Comparison of ENCODE assay signal across 8 mouse cellular contexts in genomic region chr16:23519771-23520170, GRCm38 (mm10). TPM values are rescaled to one million over a fixed set of nuclear protein-coding genes. Genes with fewer than 3 reads are reported as not detected.
DNase-seq lines count a peak whose midpoint lies in the region; ATAC-seq and TF ChIP-seq lines count a peak whose summit lies in the region.

No protein-coding gene starts in this region.

- H3K9ac ChIP-seq in heart, embryonic 11.5 days (ENCODE audit: low read depth, low read length), result peak overlapping the region; percentile 69; the same call in 1 of the 2 replicates
- peak overlapping the region; percentile 76 for H3K9ac ChIP-seq in hindbrain, embryonic 11.5 days (ENCODE audit: low read depth, low read length)
- H3K9ac ChIP-seq in liver, postnatal 0 days (replicated peaks), result peak overlapping the region; percentile 73

- no peak for DNase-seq in heart, postnatal 36 days
- DNase-seq in brain, embryonic 14.5 days (ENCODE audit: low read depth), result peak; percentile 73
- no peak for DNase-seq in hindbrain, embryonic 11.5 days (ENCODE audit: low spot score)
- no peak for DNase-seq in liver, postnatal 0 days
- no peak for DNase-seq in urinary bladder, postnatal 25 days (ENCODE audit: low spot score)
- no peak for DNase-seq in urinary bladder, postnatal 14 days (ENCODE audit: low spot score)

- H3K9me3 ChIP-seq in heart, embryonic 11.5 days (replicated peaks; ENCODE audit: control insufficient read depth, low read length), result no peaks in the 10 kb centered on the region
- H3K9me3 ChIP-seq in hindbrain, embryonic 11.5 days (ENCODE audit: control insufficient read depth, low read length), result no peaks in the 10 kb centered on the region
- no peaks in the 10 kb centered on the region for H3K9me3 ChIP-seq in liver, postnatal 0 days (ENCODE audit: low read length)

- intact Hi-C loops in heart, postnatal 36 days (cut with DNase I), result no loop called here

- peak overlapping the region; percentile 65; the same call in 1 of the 2 replicates for H3K27ac ChIP-seq in heart, embryonic 11.5 days (ENCODE audit: low read depth, low read length)
- H3K27ac ChIP-seq in hindbrain, embryonic 11.5 days (ENCODE audit: low read depth, low read length), result peak overlapping the region; percentile 86; the same call in 1 of the 2 replicates
- peak overlapping the region; percentile 83 for H3K27ac ChIP-seq in liver, postnatal 0 days (ENCODE audit: low read depth)

- ATAC-seq in heart, embryonic 11.5 days (replicated peaks; ENCODE audit: insufficient number of reproducible peaks, low FRiP score, low TSS enrichment), result no peak
- ATAC-seq in hindbrain, embryonic 11.5 days (ENCODE audit: low FRiP score), result no peak
- ATAC-seq in liver, postnatal 0 days, result no peak
- ATAC-seq in erythroid progenitor cell, adult 5-6 weeks (replicated peaks; ENCODE audit: low FRiP score, poor library complexity, severe bottlenecking), result no peak

- TF ChIP-seq EP300 in liver, postnatal 0 days (IDR thresholded peaks at IDR 0.05; ENCODE audit: low read depth), result no peak

- TF ChIP-seq POLR2A in brain, embryonic 14.5 days (IDR thresholded peaks at IDR 0.05; ENCODE audit: borderline replicate concordance, extremely low read depth, insufficient read depth, insufficient read length, poor library complexity, severe bottlenecking), result no peak

- no peak for TF ChIP-seq CTCF in brain, embryonic 14.5 days (IDR thresholded peaks at IDR 0.05; ENCODE audit: borderline replicate concordance, extremely low read depth, insufficient read depth, insufficient read length)
- TF ChIP-seq CTCF in liver, postnatal 0 days (IDR thresholded peaks at IDR 0.05; ENCODE audit: low read depth), result no peak

- 5% methylated on average over 1 of the region's 1 CpGs for WGBS in heart, embryonic 11.5 days (ENCODE audit: insufficient replicate concordance)
- WGBS in hindbrain, embryonic 11.5 days, result 3% methylated on average over 1 of the region's 1 CpGs
- WGBS in liver, postnatal 0 days (ENCODE audit: insufficient replicate concordance), result 5% methylated on average over 1 of the region's 1 CpGs

- H3K4me1 ChIP-seq in heart, embryonic 11.5 days (ENCODE audit: control insufficient read depth, insufficient read depth, low read length), result peaks cover 24% of the 10 kb centered on the region
- H3K4me1 ChIP-seq in hindbrain, embryonic 11.5 days (replicated peaks; ENCODE audit: control insufficient read depth, insufficient read depth, low read length), result peaks cover 4% of the 10 kb centered on the region; the same call in 1 of the 2 replicates
- H3K4me1 ChIP-seq in liver, postnatal 0 days (ENCODE audit: insufficient read depth), result peaks cover 14% of the 10 kb centered on the region

- H3K4me2 ChIP-seq in heart, embryonic 11.5 days, result peak overlapping the region; percentile 76
- peak overlapping the region; percentile 78 for H3K4me2 ChIP-seq in hindbrain, embryonic 11.5 days (replicated peaks; ENCODE audit: low read depth, low read length)
- peak overlapping the region; percentile 64 for H3K4me2 ChIP-seq in liver, postnatal 0 days (ENCODE audit: low read depth, low read length)

- H3K27me3 ChIP-seq in heart, embryonic 11.5 days (ENCODE audit: control insufficient read depth, insufficient read depth, low read length), result peaks cover 3% of the 10 kb centered on the region; the same call in 1 of the 2 replicates
- no peaks in the 10 kb centered on the region for H3K27me3 ChIP-seq in hindbrain, embryonic 11.5 days (ENCODE audit: control insufficient read depth, insufficient read depth, low read length)
- H3K27me3 ChIP-seq in liver, postnatal 0 days (ENCODE audit: insufficient read depth, low read length), result no peaks in the 10 kb centered on the region

- H3K36me3 ChIP-seq in heart, embryonic 11.5 days (ENCODE audit: control insufficient read depth, insufficient read depth, low read length), result no peaks in the 10 kb centered on the region
- H3K36me3 ChIP-seq in hindbrain, embryonic 11.5 days (ENCODE audit: control insufficient read depth, insufficient read depth, low read length), result no peaks in the 10 kb centered on the region
- no peaks in the 10 kb centered on the region for H3K36me3 ChIP-seq in liver, postnatal 0 days (replicated peaks; ENCODE audit: insufficient read depth, low read length)

- H3K4me3 ChIP-seq in heart, embryonic 11.5 days (ENCODE audit: low read depth, low read length), result peak overlapping the region; percentile 43
- H3K4me3 ChIP-seq in hindbrain, embryonic 11.5 days (ENCODE audit: low read depth, low read length), result peak overlapping the region; percentile 46
- peak overlapping the region; percentile 53 for H3K4me3 ChIP-seq in liver, postnatal 0 days (ENCODE audit: low read depth, low read length)

RNA-seq across cellular contexts. Expression of gene Rtp4, which starts 0.3 kb away (rescaled TPM):
- 2.8 and 3.9 TPM in 2 replicates for polyA plus RNA-seq in heart, embryonic 11.5 days (2014; fragmentation: Nextera tagmentation; extraction: Ambion mirVana)
- 10 to 100 TPM in 1 of 2 experiments, 1 to 10 TPM in 1; 6.5 to 11.9 TPM for total RNA-seq in heart, postnatal 36 days (2021)
- polyA plus RNA-seq in brain, embryonic 14.5 days (2012; rRNA removed), result 2.7 and 3.8 TPM in 2 replicates
- polyA plus RNA-seq in hindbrain, embryonic 11.5 days (2014; fragmentation: Nextera tagmentation; extraction: Ambion mirVana), result 2.7 and 3.1 TPM in 2 replicates
- 24.0 and 28.3 TPM in 2 replicates for polyA plus RNA-seq in liver, postnatal 0 days (2015; fragmentation: Nextera tagmentation; extraction: Ambion mirVana)
- total RNA-seq in erythroid progenitor cell, adult 5-6 weeks (2015; ENCODE audit: low replicate concordance), result 11.9 and 16.3 TPM in 2 replicates
- 4.5 and 7.2 TPM in 2 replicates for total RNA-seq in erythroid progenitor cell, adult 5-6 weeks (2017; ENCODE audit: low replicate concordance)

RNA-seq across cellular contexts. Expression of gene Masp1, which starts 0.8 kb away (rescaled TPM):
- 10.2 and 13.6 TPM in 2 replicates for polyA plus RNA-seq in heart, embryonic 11.5 days (2014; fragmentation: Nextera tagmentation; extraction: Ambion mirVana)
- total RNA-seq in heart, postnatal 36 days (2021), result 10 to 100 TPM; 16.9 to 17.3 TPM
- polyA plus RNA-seq in brain, embryonic 14.5 days (2012; rRNA removed), result 49.5 and 59.7 TPM in 2 replicates
- polyA plus RNA-seq in hindbrain, embryonic 11.5 days (2014; fragmentation: Nextera tagmentation; extraction: Ambion mirVana), result 21.6 and 24.4 TPM in 2 replicates
- polyA plus RNA-seq in liver, postnatal 0 days (2015; fragmentation: Nextera tagmentation; extraction: Ambion mirVana), result 31.7 and 38.3 TPM in 2 replicates
- total RNA-seq in erythroid progenitor cell, adult 5-6 weeks (2015; ENCODE audit: low replicate concordance), result not detected in 2 replicates
- not detected in 2 replicates for total RNA-seq in erythroid progenitor cell, adult 5-6 weeks (2017; ENCODE audit: low replicate concordance)
